Mouse (Mus musculus): ENCODE measurements around the gene Rnf31. TPM values are rescaled to one million over a fixed set of nuclear protein-coding genes. Genes with fewer than 3 reads are reported as not detected.

The Rnf31 gene
- polyA plus RNA-seq (2015; fragmentation: Nextera tagmentation; extraction: Ambion mirVana), result 16.4 and 23.6 TPM in 2 replicates

DNA sequence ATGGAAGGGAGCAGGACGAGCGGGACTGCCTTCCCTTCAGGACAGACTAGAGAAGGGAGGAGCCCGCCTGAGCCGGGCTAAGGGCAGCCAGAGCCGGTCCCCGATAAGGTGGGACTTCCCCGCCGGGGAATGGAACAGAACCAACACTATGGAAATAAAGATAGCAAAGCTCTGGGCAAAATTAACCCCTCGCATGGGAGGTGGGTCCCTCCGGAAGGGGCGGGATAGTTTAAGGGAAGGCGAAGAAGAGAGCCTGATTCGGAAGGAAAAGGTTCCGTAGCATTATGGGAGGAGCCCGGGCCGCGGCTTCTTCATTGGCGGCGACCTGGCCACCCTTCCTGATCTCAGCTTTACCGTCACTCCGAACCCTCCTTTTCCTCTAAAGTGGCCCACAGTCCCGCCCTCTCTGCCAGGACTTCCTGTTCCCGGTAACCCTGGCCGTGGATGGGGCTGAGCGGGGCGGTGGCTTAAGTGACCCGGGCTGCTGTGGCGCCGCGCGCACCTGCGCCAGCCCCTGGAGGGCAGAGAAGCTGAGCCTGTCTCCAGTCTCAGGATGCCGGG is at the start of gene Rnf31:
Gene Rnf31 (plus strand): TSS at position 378 of the 561 bp plus-strand sequence.

DNA sequence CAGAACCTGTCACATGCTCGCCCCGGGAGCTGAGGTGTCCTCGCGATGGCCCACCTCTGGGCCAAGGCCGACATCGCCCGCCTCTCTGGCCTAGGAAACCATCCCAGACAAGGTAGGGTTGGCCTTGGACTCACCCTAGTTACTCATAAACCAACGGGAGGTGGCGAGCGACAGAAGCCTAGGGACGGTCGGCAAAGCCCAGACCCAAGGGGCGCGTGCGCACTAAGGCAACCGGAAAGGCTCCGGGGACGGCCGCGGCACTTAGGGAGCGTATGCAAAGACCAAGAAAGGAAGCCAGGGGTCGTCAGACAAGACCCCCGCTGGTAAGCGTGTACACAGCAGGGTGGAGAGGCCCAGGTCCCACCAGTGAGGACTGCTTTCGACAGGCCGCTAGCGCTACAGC is 31.7 kb upstream of the Rnf31 start, which contains the start of gene Dcaf11:
Gene Dcaf11 (plus strand): TSS at position 208 of the 403 bp plus-strand sequence.

DNA sequence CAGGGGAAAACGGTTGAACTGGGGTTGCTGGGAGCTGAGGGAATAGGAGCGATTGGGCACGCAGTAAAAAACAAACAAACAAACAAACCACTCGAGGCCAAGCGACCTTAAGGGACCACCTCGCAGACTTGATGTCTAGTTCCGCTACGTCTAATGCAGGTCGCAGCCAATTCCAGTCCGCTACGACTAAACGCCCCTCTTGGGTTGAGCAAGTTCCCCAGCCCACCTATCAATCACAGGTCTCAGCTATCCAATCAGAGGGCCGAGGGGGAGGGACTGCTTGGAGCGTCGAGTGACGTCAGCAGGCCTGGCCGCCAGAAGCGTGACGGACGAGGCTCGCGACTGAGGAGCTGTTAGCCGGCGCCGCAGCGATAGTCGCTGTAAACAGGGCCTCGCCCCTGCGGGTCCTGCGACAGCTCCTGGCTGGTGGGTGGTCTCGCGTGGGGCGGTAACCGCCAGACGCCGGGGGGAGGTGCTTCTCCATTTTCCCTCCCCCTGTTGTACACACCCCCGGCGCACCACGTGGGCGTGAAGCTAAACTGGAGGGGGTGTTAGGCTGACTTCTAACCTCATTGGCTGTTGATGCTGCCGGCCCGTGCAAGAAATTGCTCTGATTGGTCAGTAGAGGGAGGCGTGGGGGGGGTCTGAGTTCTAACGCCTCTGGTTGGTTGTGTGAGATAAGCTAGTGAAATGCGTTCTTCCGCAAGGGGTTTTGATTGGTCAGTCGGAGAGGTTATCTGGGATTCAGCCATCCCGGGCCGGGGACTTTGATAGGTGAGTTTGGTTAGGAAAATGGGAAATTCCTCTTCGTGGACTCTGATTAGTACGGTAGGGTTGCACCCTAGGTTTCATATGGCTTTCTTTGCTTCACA is 31.1 kb upstream of the Rnf31 start, which contains the start of gene A730061H03Rik:
Gene A730061H03Rik (minus strand): TSS at position 205 of the 872 bp plus-strand sequence.

DNA sequence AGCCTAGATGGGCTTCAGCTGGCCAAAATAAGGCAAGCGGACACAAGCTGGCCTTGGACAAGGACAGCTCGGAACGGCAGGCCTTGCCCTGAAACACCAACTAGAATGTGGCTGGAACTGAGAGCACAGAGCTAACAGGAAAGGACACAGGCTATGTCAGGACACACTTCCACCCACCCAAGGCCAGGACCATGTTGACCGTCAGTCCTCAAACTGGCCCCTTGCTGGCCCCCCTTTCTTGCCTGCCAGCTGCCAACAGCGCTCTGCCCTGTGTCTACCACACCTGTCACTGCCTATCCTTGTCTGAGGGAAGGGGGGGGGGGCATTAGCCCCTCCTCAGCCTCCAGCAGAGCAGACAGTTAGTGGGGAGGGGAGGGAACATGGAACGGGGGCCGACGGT is 16.2 kb upstream of the Rnf31 start, which contains the start of gene Fitm1:
Gene Fitm1 (plus strand): TSS at position 316 of the 400 bp plus-strand sequence.

DNA sequence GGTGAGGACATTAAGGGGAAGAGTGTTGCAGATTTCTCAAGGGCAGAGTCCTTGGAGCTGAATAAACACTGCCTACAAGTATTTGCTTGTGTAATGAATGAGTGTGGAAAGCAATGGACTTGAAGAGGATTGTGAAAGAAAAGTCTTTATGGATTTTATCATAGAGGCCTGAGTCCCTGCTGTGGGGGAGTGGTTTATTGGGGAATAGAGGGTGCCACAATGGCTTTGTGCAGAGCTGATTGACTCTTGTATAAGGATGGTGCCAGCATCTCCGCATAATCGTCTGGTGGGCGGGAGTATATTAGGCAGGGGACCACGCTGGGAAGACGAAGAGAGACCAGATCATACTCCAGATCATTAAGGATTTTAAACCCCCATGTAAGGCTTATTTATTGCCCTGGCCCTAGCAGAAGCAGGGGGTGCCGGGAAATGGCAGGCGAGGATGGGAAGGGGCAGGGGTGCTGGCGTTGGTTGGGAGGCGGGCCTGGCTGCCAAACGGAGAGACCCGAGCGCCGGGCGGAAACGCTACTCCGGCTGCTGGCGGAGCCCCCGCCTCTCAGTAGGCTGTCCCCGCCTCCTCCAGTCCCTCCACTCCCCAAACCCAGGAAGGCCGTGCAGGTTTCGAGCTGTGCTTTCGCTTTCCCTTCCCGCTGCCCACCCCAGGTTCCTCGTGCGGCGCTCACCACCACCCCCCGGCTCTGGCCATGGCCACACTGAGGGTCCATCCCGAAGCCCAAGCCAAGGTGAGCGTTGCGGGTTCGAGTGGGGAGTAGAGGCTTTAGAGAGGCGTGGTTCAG is 13.4 kb upstream of the Rnf31 start, which contains the start of gene Psme1:
Gene Psme1 (plus strand): TSS at position 253 of the 797 bp plus-strand sequence.

DNA sequence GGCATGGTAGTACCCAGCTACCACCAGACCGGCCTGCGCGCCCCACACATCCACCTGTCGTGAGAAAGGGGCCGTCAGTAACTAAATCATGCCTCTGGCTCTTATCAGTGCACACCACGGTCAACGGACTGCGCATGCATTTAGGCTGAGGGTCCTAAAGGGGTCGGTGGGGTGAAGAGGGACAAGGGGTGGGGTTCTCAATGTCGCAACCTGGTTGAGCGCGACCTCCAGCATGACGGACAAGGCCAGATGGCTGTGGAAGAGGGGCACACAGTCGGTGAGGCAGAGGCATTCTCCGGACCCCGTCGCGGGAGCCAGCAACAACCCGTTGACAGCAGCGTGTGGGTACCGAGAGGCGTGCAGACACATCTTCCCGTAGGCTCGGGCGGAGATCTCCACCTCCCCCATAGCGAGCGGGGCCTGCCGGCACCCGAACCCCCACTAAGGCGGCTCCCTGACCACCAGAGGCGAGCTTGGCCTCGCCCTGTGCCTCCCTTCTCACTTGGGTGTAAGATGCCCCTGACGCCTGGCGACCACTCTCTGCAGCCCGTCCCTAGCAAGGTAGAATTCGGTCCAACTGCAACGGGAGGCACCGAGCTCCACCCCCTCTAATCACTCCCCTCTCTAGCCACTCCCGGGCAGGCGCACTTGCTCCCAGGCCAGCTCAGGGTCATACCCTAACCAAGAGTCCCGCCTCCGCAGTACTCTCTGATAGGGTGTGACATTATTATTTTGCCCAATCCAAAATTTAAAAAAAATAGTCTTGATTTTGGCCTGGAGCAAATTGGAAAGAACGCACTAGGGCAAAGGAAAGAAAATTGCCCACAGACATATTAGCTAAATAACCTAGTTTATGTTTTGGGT is 6.6 kb upstream of the Rnf31 start, which contains the start of gene Emc9:
Gene Emc9 (minus strand): TSS at position 601 of the 864 bp plus-strand sequence.

DNA sequence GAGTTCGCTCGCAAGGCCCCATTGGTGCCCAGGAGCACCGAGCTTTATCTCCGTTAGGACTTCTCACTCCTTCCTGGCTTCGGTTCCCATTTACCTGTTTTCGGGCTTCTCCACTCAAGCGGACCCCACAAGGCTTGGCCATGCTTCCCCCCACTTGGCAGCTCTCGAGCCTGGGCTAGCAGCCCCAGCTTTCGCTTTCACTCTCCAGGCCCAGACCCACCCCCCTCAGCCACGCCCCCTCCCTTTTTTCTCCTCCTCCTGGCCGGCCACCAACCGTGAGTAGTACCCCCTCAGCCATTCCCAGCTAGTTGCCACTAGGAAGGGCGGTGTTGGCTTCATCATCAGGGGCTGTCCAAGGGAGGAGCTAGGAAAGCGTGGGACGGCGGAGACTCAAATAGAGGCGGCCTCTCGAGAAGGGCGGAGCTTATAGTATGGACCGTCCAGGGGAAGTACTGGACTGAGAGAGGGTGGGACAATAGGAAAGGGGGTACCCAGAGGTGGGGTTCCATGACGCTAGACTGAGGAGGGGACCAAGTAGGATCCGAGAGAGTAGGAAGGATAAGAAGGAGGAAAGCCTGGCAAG is 669 bp upstream of the Rnf31 start, which contains the start of gene Psme2:
Gene Psme2 (minus strand): TSS at position 366 of the 583 bp plus-strand sequence.

DNA sequence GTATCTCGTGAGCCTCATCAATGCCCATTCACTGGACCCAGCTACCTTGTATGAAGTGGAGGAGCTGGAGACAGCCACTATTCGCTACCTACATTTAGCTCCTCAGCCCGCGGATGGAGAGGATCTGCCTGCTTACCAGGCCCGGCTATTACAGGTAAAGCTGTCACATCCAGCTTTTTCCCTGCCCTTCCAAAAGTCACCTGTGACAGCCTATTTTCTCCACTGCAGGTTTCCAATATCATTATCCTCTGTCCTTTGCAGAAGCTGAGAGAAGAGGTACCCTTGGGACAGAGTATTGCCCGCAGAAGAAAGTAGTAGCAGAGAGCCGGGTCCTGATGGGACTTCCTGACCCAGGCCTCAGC is 11.7 kb downstream of the Rnf31 start, which contains the start of gene Irf9:
Gene Irf9 (plus strand): TSS at position 301 of the 362 bp plus-strand sequence.

DNA sequence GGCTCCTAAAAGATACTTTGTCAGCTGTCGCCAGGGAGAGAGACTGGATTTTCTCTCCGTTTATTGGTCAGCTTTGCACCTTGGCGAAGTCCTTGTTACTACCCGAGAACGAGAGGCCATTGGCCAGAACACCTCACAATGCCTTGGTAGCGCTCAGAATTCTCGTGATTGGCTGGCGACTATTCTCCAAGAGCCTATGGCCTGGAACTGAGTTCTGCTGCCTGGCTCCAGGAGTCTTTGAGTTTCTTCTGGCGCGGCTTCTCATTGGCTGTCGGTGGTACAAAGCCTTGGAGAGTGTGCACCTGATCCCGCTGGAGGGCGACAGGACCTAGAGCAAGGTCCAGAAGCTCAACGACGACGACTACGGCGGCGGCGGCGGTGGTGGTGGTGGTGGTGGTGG is 26.3 kb downstream of the Rnf31 start, which contains the start of gene Rec8:
Gene Rec8 (plus strand): TSS at position 216 of the 400 bp plus-strand sequence.

DNA sequence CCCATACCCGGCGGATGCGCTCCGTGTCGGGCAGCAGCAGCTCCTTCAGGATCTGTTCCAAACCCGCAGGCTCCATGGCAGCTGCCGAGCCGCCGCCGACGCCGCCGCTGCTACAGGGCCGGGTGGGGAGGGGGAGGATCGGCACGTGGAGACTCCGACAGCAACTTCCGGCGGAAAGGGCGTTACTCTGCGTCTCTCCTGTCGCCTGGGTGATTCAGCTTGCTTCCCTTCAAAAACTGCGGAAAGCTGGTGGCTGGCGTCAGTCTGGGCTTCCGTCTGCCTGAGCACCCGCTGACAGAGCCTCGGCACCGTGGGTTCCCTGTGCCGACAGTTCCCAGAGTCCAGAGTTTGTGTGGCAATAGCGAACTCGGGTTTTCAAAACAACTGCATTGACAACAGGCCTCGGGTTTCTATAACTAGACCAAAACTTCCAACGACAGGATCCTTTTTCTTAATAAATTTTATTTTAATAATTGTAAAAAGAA is 44.1 kb downstream of the Rnf31 start, which contains the start of gene Ipo4:
Gene Ipo4 (minus strand): TSS at position 435 of the 485 bp plus-strand sequence.

DNA sequence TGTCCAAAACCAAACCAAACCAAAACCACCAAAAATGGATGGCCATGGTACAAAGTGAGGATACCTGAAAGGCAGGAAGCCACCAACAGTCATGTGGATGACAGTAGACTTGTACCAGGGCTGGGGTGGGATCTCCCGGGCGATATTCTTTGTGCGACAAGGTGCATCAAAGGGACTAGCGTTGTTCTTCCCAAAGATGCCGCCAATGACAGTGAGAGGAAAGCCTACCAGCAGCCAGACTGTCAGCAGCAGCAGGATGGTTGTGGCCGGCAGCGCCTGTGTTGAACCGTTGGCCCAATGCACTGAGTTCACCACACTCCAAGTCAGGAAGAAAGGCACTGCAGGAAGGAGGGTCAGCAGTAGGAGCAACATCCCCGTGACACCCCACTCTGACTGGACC is 46.3 kb downstream of the Rnf31 start, which contains the start of gene Gm49378:
Gene Gm49378 (minus strand): TSS at position 101 of the 400 bp plus-strand sequence.

DNA sequence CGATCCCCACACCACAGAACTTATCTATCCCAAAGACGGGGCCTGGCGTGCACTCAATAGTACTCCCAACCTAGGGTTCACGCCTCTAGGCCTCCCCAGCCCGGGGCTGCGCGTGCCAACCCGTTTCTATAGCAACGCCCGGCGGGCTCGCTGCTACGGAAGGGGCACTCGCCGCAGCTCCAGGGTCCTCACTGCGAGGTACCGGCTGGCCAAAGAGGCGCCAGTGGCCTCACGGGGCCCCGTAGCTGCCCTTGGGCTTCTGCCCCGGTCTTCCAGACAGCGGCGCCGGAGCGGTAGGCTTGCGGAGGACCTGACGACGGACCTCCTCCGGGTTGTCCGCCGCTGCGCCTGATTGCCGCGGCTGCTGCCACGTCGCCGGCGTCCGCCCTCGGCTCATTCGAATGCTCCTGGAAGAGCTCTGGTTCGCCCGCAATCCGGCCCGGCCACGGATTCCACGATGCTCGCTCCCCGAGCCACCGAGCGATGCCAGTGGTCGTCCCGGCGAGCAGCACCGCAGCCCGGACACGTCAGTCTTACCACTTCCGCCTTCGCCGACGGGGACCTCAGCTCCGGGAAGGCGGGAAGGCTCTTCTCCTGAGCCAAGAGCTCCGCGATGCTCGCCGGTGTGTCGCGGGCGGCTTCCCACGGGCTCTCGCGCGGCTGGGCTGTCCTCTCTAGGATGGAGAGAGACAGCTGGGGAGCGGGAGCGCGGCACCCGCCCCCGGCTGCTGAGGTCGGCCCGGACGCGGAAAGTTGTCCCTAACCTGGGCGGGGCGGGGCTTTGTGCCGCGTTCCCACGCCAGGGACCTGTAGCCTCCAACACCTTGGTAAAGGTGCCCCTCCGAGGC is 51.8 kb downstream of the Rnf31 start, which contains the start of gene Tm9sf1:
Gene Tm9sf1 (minus strand): TSS at position 747 of the 848 bp plus-strand sequence.

DNA sequence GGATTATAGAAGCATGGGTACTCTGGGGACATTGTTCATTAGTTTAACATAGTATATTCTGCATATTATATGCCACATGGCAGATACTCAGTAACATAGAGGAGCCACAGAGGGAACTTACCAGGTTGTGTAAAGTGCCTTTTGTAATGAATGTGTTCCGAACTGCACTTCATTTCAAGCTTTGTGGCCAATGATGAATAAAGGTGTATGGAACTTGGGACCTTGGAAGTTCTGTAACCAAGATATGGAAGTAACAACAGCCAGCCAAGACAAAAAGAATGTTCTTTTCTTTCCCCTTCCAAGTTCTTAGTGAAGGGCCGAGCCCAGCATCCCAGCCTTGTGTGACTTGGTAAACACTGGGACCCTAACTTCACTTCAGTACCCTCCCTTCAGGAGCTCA is 58.4 kb downstream of the Rnf31 start, which contains the start of gene Tssk4:
Gene Tssk4 (plus strand): TSS at position 301 of the 400 bp plus-strand sequence.

Other genes starting within 250 kb of the Rnf31 start
- gene Dhrs4, start 113.0 kb upstream of the Rnf31 start, polyA plus RNA-seq (2015; fragmentation: Nextera tagmentation; extraction: Ambion mirVana), result 23.9 and 29.2 TPM in 2 replicates
- gene Carmil3, start 101.1 kb upstream of the Rnf31 start, polyA plus RNA-seq (2015; fragmentation: Nextera tagmentation; extraction: Ambion mirVana), result 22.4 and 27.9 TPM in 2 replicates
- gene Cpne6, start 81.3 kb upstream of the Rnf31 start, polyA plus RNA-seq (2015; fragmentation: Nextera tagmentation; extraction: Ambion mirVana), result 72.7 and 73.7 TPM in 2 replicates
- gene Nrl, start 66.7 kb upstream of the Rnf31 start, polyA plus RNA-seq (2015; fragmentation: Nextera tagmentation; extraction: Ambion mirVana), result 0.53 and 0.66 TPM in 2 replicates
- gene Pck2, start 51.4 kb upstream of the Rnf31 start, polyA plus RNA-seq (2015; fragmentation: Nextera tagmentation; extraction: Ambion mirVana), result 28.3 and 29.6 TPM in 2 replicates
- gene Dcaf11, start 31.7 kb upstream of the Rnf31 start, polyA plus RNA-seq (2015; fragmentation: Nextera tagmentation; extraction: Ambion mirVana), result 77.2 and 77.8 TPM in 2 replicates
- gene A730061H03Rik, start 31.3 kb upstream of the Rnf31 start, polyA plus RNA-seq (2015; fragmentation: Nextera tagmentation; extraction: Ambion mirVana), result 0.83 and 1.1 TPM in 2 replicates
- 0.32 TPM in 1 of 2 replicates, not detected in the other for gene Fitm1, start 16.1 kb upstream of the Rnf31 start, polyA plus RNA-seq (2015; fragmentation: Nextera tagmentation; extraction: Ambion mirVana)
- 218 and 246 TPM in 2 replicates for gene Psme1, start 13.6 kb upstream of the Rnf31 start, polyA plus RNA-seq (2015; fragmentation: Nextera tagmentation; extraction: Ambion mirVana)
- 92.8 and 99.8 TPM in 2 replicates for gene Emc9, start 6.4 kb upstream of the Rnf31 start, polyA plus RNA-seq (2015; fragmentation: Nextera tagmentation; extraction: Ambion mirVana)
- 154 and 183 TPM in 2 replicates for gene Psme2, start 595 bp upstream of the Rnf31 start, polyA plus RNA-seq (2015; fragmentation: Nextera tagmentation; extraction: Ambion mirVana)
- gene Irf9, start 11.9 kb downstream of the Rnf31 start, polyA plus RNA-seq (2015; fragmentation: Nextera tagmentation; extraction: Ambion mirVana), result 10.0 and 13.8 TPM in 2 replicates
- 14.5 and 14.7 TPM in 2 replicates for gene Rec8, start 26.3 kb downstream of the Rnf31 start, polyA plus RNA-seq (2015; fragmentation: Nextera tagmentation; extraction: Ambion mirVana)
- gene Ipo4, start 44.2 kb downstream of the Rnf31 start, polyA plus RNA-seq (2015; fragmentation: Nextera tagmentation; extraction: Ambion mirVana), result 91.3 and 115 TPM in 2 replicates
- 1.4 and 1.9 TPM in 2 replicates for gene Gm49378, start 46.2 kb downstream of the Rnf31 start, polyA plus RNA-seq (2015; fragmentation: Nextera tagmentation; extraction: Ambion mirVana)
- gene Tm9sf1, start 52.1 kb downstream of the Rnf31 start, polyA plus RNA-seq (2015; fragmentation: Nextera tagmentation; extraction: Ambion mirVana), result 56.4 and 60.8 TPM in 2 replicates
- gene Tssk4, start 58.5 kb downstream of the Rnf31 start, polyA plus RNA-seq (2015; fragmentation: Nextera tagmentation; extraction: Ambion mirVana), result 0.18 and 0.27 TPM in 2 replicates
- gene Mdp1, start 68.8 kb downstream of the Rnf31 start, polyA plus RNA-seq (2015; fragmentation: Nextera tagmentation; extraction: Ambion mirVana), result 73.9 and 80.1 TPM in 2 replicates
- 39.0 and 39.8 TPM in 2 replicates for gene Gmpr2, start 80.2 kb downstream of the Rnf31 start, polyA plus RNA-seq (2015; fragmentation: Nextera tagmentation; extraction: Ambion mirVana)
- gene Nedd8, start 80.4 kb downstream of the Rnf31 start, polyA plus RNA-seq (2015; fragmentation: Nextera tagmentation; extraction: Ambion mirVana), result 600 and 637 TPM in 2 replicates
- 23.1 and 26.2 TPM in 2 replicates for gene Tinf2, start 90.1 kb downstream of the Rnf31 start, polyA plus RNA-seq (2015; fragmentation: Nextera tagmentation; extraction: Ambion mirVana)
- 0.19 and 0.46 TPM in 2 replicates for gene Tgm1, start 122.2 kb downstream of the Rnf31 start, polyA plus RNA-seq (2015; fragmentation: Nextera tagmentation; extraction: Ambion mirVana)
- gene Rabggta, start 130.6 kb downstream of the Rnf31 start, polyA plus RNA-seq (2015; fragmentation: Nextera tagmentation; extraction: Ambion mirVana), result 51.6 and 55.1 TPM in 2 replicates
- 98.5 and 99.2 TPM in 2 replicates for gene Dhrs1, start 154.0 kb downstream of the Rnf31 start, polyA plus RNA-seq (2015; fragmentation: Nextera tagmentation; extraction: Ambion mirVana)
- 18.9 and 24.6 TPM in 2 replicates for gene Nop9, start 154.0 kb downstream of the Rnf31 start, polyA plus RNA-seq (2015; fragmentation: Nextera tagmentation; extraction: Ambion mirVana)
- 0.57 and 0.76 TPM in 2 replicates for gene Cideb, start 166.8 kb downstream of the Rnf31 start, polyA plus RNA-seq (2015; fragmentation: Nextera tagmentation; extraction: Ambion mirVana)
- gene Ltb4r2, start 169.7 kb downstream of the Rnf31 start, polyA plus RNA-seq (2015; fragmentation: Nextera tagmentation; extraction: Ambion mirVana), result 0.50 and 0.74 TPM in 2 replicates
- gene Ltb4r1, start 174.3 kb downstream of the Rnf31 start, polyA plus RNA-seq (2015; fragmentation: Nextera tagmentation; extraction: Ambion mirVana), result 0.38 and 1.1 TPM in 2 replicates
- 2.4 and 2.6 TPM in 2 replicates for gene Adcy4, start 192.4 kb downstream of the Rnf31 start, polyA plus RNA-seq (2015; fragmentation: Nextera tagmentation; extraction: Ambion mirVana)
- 1.4 and 1.5 TPM in 2 replicates for gene Ripk3, start 197.2 kb downstream of the Rnf31 start, polyA plus RNA-seq (2015; fragmentation: Nextera tagmentation; extraction: Ambion mirVana)
- 5.1 and 5.7 TPM in 2 replicates for gene Nfatc4, start 231.4 kb downstream of the Rnf31 start, polyA plus RNA-seq (2015; fragmentation: Nextera tagmentation; extraction: Ambion mirVana)

Data from neural tube, postnatal 0 days (tissue).